Mouse (Mus musculus): Measurements from ENCODE around the gene Cd320. TPM values are rescaled to one million over a fixed set of nuclear protein-coding genes. Genes with fewer than 3 reads are reported as not detected.
"Not testable (repeated sequence)": the region's sequence is repeated elsewhere in the genome, so short reads cannot be mapped to it uniquely, and the experiment has no call there.

Cd320 gene
- polyA plus RNA-seq, 1 experiment from 2014 or later: 111 TPM

- 69% methylated on average over 8 of the region's 8 CpGs for WGBS
- no peak for ATAC-seq (ENCODE audit: low FRiP score, low TSS enrichment)
- Histone ChIP-seq H3K9me3 (ENCODE audit: control insufficient read depth, low read length) (no peaks in the 10 kb centered on the region), H3K27me3 (ENCODE audit: control insufficient read depth, insufficient read depth, low read length) (no peaks in the 10 kb centered on the region), H3K27ac (ENCODE audit: low read depth, low read length) (no peak overlapping the region), H3K4me2 (replicated peaks; ENCODE audit: low read depth, low read length) (no peak overlapping the region), H3K4me1 (ENCODE audit: control insufficient read depth, insufficient read depth, low read length) (peaks cover 8% of the 10 kb centered on the region; the same call in 1 of the 2 replicates), H3K9ac (ENCODE audit: low read depth, low read length) (no peak overlapping the region), H3K36me3 (ENCODE audit: control insufficient read depth, insufficient read depth, low read length) (peaks cover 18% of the 10 kb centered on the region), H3K4me3 (ENCODE audit: low read length) (no peak overlapping the region)
Measured at GRCm38 (mm10) chr17:33848139-33848538, 5.2 kb downstream of the Cd320 start.

GRCm38 (mm10) chr17:33851331-33851730, 8.4 kb downstream of the Cd320 start:
- 64% methylated on average over 1 of the region's 1 CpGs for WGBS
- no peak overlapping the region for H3K9ac ChIP-seq (ENCODE audit: low read depth, low read length)

GRCm38 (mm10) chr17:33857816-33858215, 14.9 kb downstream of the Cd320 start:
- Histone ChIP-seq H3K27me3 (ENCODE audit: control insufficient read depth, insufficient read depth, low read length) (no peaks in the 10 kb centered on the region), H3K36me3 (ENCODE audit: control insufficient read depth, insufficient read depth, low read length) (no peaks in the 10 kb centered on the region), H3K4me1 (ENCODE audit: control insufficient read depth, insufficient read depth, low read length) (no peaks in the 10 kb centered on the region), H3K4me3 (ENCODE audit: low read length) (no peak overlapping the region), H3K4me2 (replicated peaks; ENCODE audit: low read depth, low read length) (no peak overlapping the region), H3K9ac (ENCODE audit: low read depth, low read length) (no peak overlapping the region), H3K27ac (ENCODE audit: low read depth, low read length) (no peak overlapping the region), H3K9me3 (ENCODE audit: control insufficient read depth, low read length) (no peaks in the 10 kb centered on the region; the same call in 1 of the 2 replicates)
- 82% methylated on average over 4 of the region's 4 CpGs for WGBS
- ATAC-seq (ENCODE audit: low FRiP score, low TSS enrichment): no peak

More at GRCm38 (mm10) chr17:33851331-33851730, 8.4 kb downstream of the Cd320 start:
- no peaks in the 10 kb centered on the region; the same call in 1 of the 2 replicates for H3K9me3 ChIP-seq (ENCODE audit: control insufficient read depth, low read length)
- no peaks in the 10 kb centered on the region for H3K27me3 ChIP-seq (ENCODE audit: control insufficient read depth, insufficient read depth, low read length)
- ATAC-seq (ENCODE audit: low FRiP score, low TSS enrichment): no peak
- peaks cover 18% of the 10 kb centered on the region for H3K36me3 ChIP-seq (ENCODE audit: control insufficient read depth, insufficient read depth, low read length)
- no peaks in the 10 kb centered on the region for H3K4me1 ChIP-seq (ENCODE audit: control insufficient read depth, insufficient read depth, low read length)
- no peak overlapping the region for H3K27ac ChIP-seq (ENCODE audit: low read depth, low read length)
- H3K4me3 ChIP-seq (ENCODE audit: low read length): no peak overlapping the region
- H3K4me2 ChIP-seq (replicated peaks; ENCODE audit: low read depth, low read length): no peak overlapping the region

- Histone ChIP-seq H3K36me3 (ENCODE audit: control insufficient read depth, insufficient read depth, low read length) (no peaks in the 10 kb centered on the region), H3K27me3 (ENCODE audit: control insufficient read depth, insufficient read depth, low read length) (no peaks in the 10 kb centered on the region), H3K4me3 (ENCODE audit: low read length) (no peak overlapping the region), H3K9me3 (ENCODE audit: control insufficient read depth, low read length) (no peaks in the 10 kb centered on the region), H3K27ac (ENCODE audit: low read depth, low read length) (no peak overlapping the region), H3K4me2 (replicated peaks; ENCODE audit: low read depth, low read length) (no peak overlapping the region), H3K9ac (ENCODE audit: low read depth, low read length) (no peak overlapping the region), H3K4me1 (ENCODE audit: control insufficient read depth, insufficient read depth, low read length) (no peaks in the 10 kb centered on the region)
- no peak for ATAC-seq (ENCODE audit: low FRiP score, low TSS enrichment)
- WGBS: 47% methylated on average over 9 of the region's 9 CpGs
Measured at GRCm38 (mm10) chr17:33865330-33866030, 22.6 kb downstream of the Cd320 start.

- not testable (repeated sequence) for ATAC-seq (ENCODE audit: low FRiP score, low TSS enrichment); H3K4me3 ChIP-seq (ENCODE audit: low read length); H3K9ac ChIP-seq (ENCODE audit: low read depth, low read length); H3K9me3 ChIP-seq (ENCODE audit: control insufficient read depth, low read length); H3K27ac ChIP-seq (ENCODE audit: low read depth, low read length); H3K4me1 ChIP-seq (ENCODE audit: control insufficient read depth, insufficient read depth, low read length); H3K4me2 ChIP-seq (replicated peaks; ENCODE audit: low read depth, low read length); H3K27me3 ChIP-seq (ENCODE audit: control insufficient read depth, insufficient read depth, low read length)
- WGBS: 96% methylated on average over 3 of the region's 12 CpGs
- peaks cover 20% of the 10 kb centered on the region for H3K36me3 ChIP-seq (ENCODE audit: control insufficient read depth, insufficient read depth, low read length)
Measured at GRCm38 (mm10) chr17:33873537-33873936, 30.6 kb downstream of the Cd320 start, which contains the start of gene Gm7029. Gene Gm7029, plus strand, starts transcription at chr17:33873837.

GRCm38 (mm10) chr17:33874411-33874810, 31.5 kb downstream of the Cd320 start:
- WGBS: 83% methylated on average over 11 of the region's 11 CpGs
- no peak for ATAC-seq (ENCODE audit: low FRiP score, low TSS enrichment)
- H3K27ac ChIP-seq (ENCODE audit: low read depth, low read length): no peak overlapping the region

GRCm38 (mm10) chr17:33875797-33876196, 32.9 kb downstream of the Cd320 start:
- WGBS: 78% methylated on average over 5 of the region's 5 CpGs
- peaks cover 31% of the 10 kb centered on the region for H3K36me3 ChIP-seq (ENCODE audit: control insufficient read depth, insufficient read depth, low read length)
- not testable (repeated sequence) for H3K27me3 ChIP-seq (ENCODE audit: control insufficient read depth, insufficient read depth, low read length); ATAC-seq (ENCODE audit: low FRiP score, low TSS enrichment); H3K9ac ChIP-seq (ENCODE audit: low read depth, low read length); H3K9me3 ChIP-seq (ENCODE audit: control insufficient read depth, low read length); H3K4me2 ChIP-seq (replicated peaks; ENCODE audit: low read depth, low read length); H3K27ac ChIP-seq (ENCODE audit: low read depth, low read length); H3K4me1 ChIP-seq (ENCODE audit: control insufficient read depth, insufficient read depth, low read length); H3K4me3 ChIP-seq (ENCODE audit: low read length)

More at GRCm38 (mm10) chr17:33874411-33874810, 31.5 kb downstream of the Cd320 start:
- no peak overlapping the region for H3K4me3 ChIP-seq (ENCODE audit: low read length)
- no peak overlapping the region for H3K9ac ChIP-seq (ENCODE audit: low read depth, low read length)
- H3K27me3 ChIP-seq (ENCODE audit: control insufficient read depth, insufficient read depth, low read length): no peaks in the 10 kb centered on the region
- peaks cover 21% of the 10 kb centered on the region for H3K36me3 ChIP-seq (ENCODE audit: control insufficient read depth, insufficient read depth, low read length)
- no peaks in the 10 kb centered on the region for H3K4me1 ChIP-seq (ENCODE audit: control insufficient read depth, insufficient read depth, low read length)
- no peaks in the 10 kb centered on the region for H3K9me3 ChIP-seq (ENCODE audit: control insufficient read depth, low read length)
- no peak overlapping the region for H3K4me2 ChIP-seq (replicated peaks; ENCODE audit: low read depth, low read length)

- WGBS: 93% methylated on average over 9 of the region's 11 CpGs
Measured at GRCm38 (mm10) chr17:33884320-33884719, 41.4 kb downstream of the Cd320 start.

GRCm38 (mm10) chr17:33887802-33888201, 44.9 kb downstream of the Cd320 start:
- ATAC-seq (ENCODE audit: low FRiP score, low TSS enrichment); H3K9ac ChIP-seq (ENCODE audit: low read depth, low read length); H3K27ac ChIP-seq (ENCODE audit: low read depth, low read length); H3K4me2 ChIP-seq (replicated peaks; ENCODE audit: low read depth, low read length); H3K27me3 ChIP-seq (ENCODE audit: control insufficient read depth, insufficient read depth, low read length); H3K4me3 ChIP-seq (ENCODE audit: low read length); H3K9me3 ChIP-seq (ENCODE audit: control insufficient read depth, low read length); H3K4me1 ChIP-seq (ENCODE audit: control insufficient read depth, insufficient read depth, low read length): not testable (repeated sequence)
- 73% methylated on average over 2 of the region's 2 CpGs for WGBS
- peaks cover 19% of the 10 kb centered on the region; the same call in 1 of the 2 replicates for H3K36me3 ChIP-seq (ENCODE audit: control insufficient read depth, insufficient read depth, low read length)

More at GRCm38 (mm10) chr17:33884320-33884719, 41.4 kb downstream of the Cd320 start:
- not testable (repeated sequence) for H3K4me2 ChIP-seq (replicated peaks; ENCODE audit: low read depth, low read length); H3K27me3 ChIP-seq (ENCODE audit: control insufficient read depth, insufficient read depth, low read length); ATAC-seq (ENCODE audit: low FRiP score, low TSS enrichment); H3K4me3 ChIP-seq (ENCODE audit: low read length); H3K9ac ChIP-seq (ENCODE audit: low read depth, low read length); H3K27ac ChIP-seq (ENCODE audit: low read depth, low read length); H3K9me3 ChIP-seq (ENCODE audit: control insufficient read depth, low read length); H3K4me1 ChIP-seq (ENCODE audit: control insufficient read depth, insufficient read depth, low read length)
- peaks cover 41% of the 10 kb centered on the region for H3K36me3 ChIP-seq (ENCODE audit: control insufficient read depth, insufficient read depth, low read length)

All from kidney, embryonic 14.5 days (tissue).